Mouse (Mus musculus) embryonic facial prominence, embryonic 10.5 days (tissue): ENCODE results near the gene Ap1s3. TPM values are rescaled to one million over a fixed set of nuclear protein-coding genes. Genes with fewer than 3 reads are reported as not detected.

Experiments used
- DNase-seq: peaks from one replicate; pipeline ENCODE4 v3.0.0-alpha.2; 2017; ENCODE audit warnings: low spot score
- H3K27ac ChIP-seq: fragments of 300-500 bp; sonication (generic); replicated peaks from 2 replicates; pipeline ENCODE4 v1.5.1; 2016; ENCODE audit warnings: mild to moderate bottlenecking
- H3K27me3 ChIP-seq: fragments of 300-500 bp; sonication (generic); replicated peaks from 2 replicates; pipeline ENCODE4 v1.6.1; 2016; ENCODE audit warnings: low read depth, mild to moderate bottlenecking; ENCODE audit not compliant: poor library complexity, severe bottlenecking
- H3K36me3 ChIP-seq: fragments of 300-500 bp; sonication (generic); replicated peaks from 2 replicates; pipeline ENCODE4 v1.6.1; 2016; ENCODE audit warnings: mild to moderate bottlenecking, moderate library complexity
- H3K4me1 ChIP-seq: fragments of 300-500 bp; sonication (generic); 2 replicates; pipeline ENCODE4 v1.6.1; 2016
- H3K4me3 ChIP-seq: fragments of 300-500 bp; sonication (generic); 2 replicates; pipeline ENCODE4 v1.5.1; 2016; ENCODE audit warnings: mild to moderate bottlenecking, moderate library complexity
- H3K9me3 ChIP-seq: fragments of 300-500 bp; sonication (generic); 2 replicates; pipeline ENCODE4 v1.6.1; 2016; ENCODE audit warnings: mild to moderate bottlenecking
- WGBS: fragments of 180-500 bp; shearing (Covaris S2); methylation state at CpG from one replicate; pipeline ENCODE4 v1.1.7; 2016; 5-methylcytosine and 5-hydroxymethylcytosine counted together
- polyA plus RNA-seq: library from polyadenylated mRNA; unstranded; fragments of >200 nt; fragmentation: Nextera tagmentation; extraction: Ambion mirVana; gene quantifications from 2 replicates; pipeline ENCODE4 v1.2.1, GENCODE M21; 2016

Gene Ap1s3
- polyA plus RNA-seq, 1 experiment from 2014 or later = 0.24 TPM

GRCm38 (mm10) chr1:79655819-79656555, 15.8 kb downstream of the Ap1s3 start:
- Histone ChIP-seq H3K4me1 (no peaks in the 10 kb centered on the region), H3K4me3 (no peak overlapping the region), H3K36me3 (no peaks in the 10 kb centered on the region), H3K27me3 (no peaks in the 10 kb centered on the region), H3K27ac (no peak overlapping the region), H3K9me3 (no peaks in the 10 kb centered on the region)
- DNase-seq = no peak
- WGBS = 79% methylated on average over 4 of the region's 4 CpGs

GRCm38 (mm10) chr1:79654948-79655347, 16.8 kb downstream of the Ap1s3 start:
- Histone ChIP-seq H3K36me3 (no peaks in the 10 kb centered on the region), H3K9me3 (no peaks in the 10 kb centered on the region), H3K4me1 (no peaks in the 10 kb centered on the region), H3K27me3 (no peaks in the 10 kb centered on the region), H3K27ac (no peak overlapping the region), H3K4me3 (no peak overlapping the region)
- WGBS = 96% methylated on average over 2 of the region's 2 CpGs
- no peak for DNase-seq

GRCm38 (mm10) chr1:79643411-79644110, 28.2 kb downstream of the Ap1s3 start:
- no peak for DNase-seq
- no peak overlapping the region for H3K27ac ChIP-seq
- H3K4me3 ChIP-seq = no peak overlapping the region
- H3K9me3 ChIP-seq = no peaks in the 10 kb centered on the region
- H3K4me1 ChIP-seq = peaks cover 5% of the 10 kb centered on the region
- 85% methylated on average over 6 of the region's 6 CpGs for WGBS
- no peaks in the 10 kb centered on the region for H3K36me3 ChIP-seq
- no peaks in the 10 kb centered on the region for H3K27me3 ChIP-seq

GRCm38 (mm10) chr1:79642680-79643079, 29.1 kb downstream of the Ap1s3 start:
- H3K9me3 ChIP-seq = no peaks in the 10 kb centered on the region
- no peaks in the 10 kb centered on the region for H3K27me3 ChIP-seq
- no peak for DNase-seq
- H3K27ac ChIP-seq = no peak overlapping the region
- no peak overlapping the region for H3K4me3 ChIP-seq
- WGBS = 91% methylated on average over 3 of the region's 3 CpGs
- peaks cover 5% of the 10 kb centered on the region for H3K4me1 ChIP-seq
- no peaks in the 10 kb centered on the region for H3K36me3 ChIP-seq

GRCm38 (mm10) chr1:79641355-79641754, 30.4 kb downstream of the Ap1s3 start:
- DNase-seq = no peak
- Histone ChIP-seq H3K36me3 (no peaks in the 10 kb centered on the region), H3K4me1 (peaks cover 5% of the 10 kb centered on the region), H3K9me3 (no peaks in the 10 kb centered on the region), H3K4me3 (no peak overlapping the region), H3K27ac (no peak overlapping the region), H3K27me3 (no peaks in the 10 kb centered on the region)
- WGBS = 89% methylated on average over 6 of the region's 6 CpGs

- Histone ChIP-seq H3K4me1 (peaks cover 5% of the 10 kb centered on the region), H3K4me3 (no peak overlapping the region), H3K27ac (no peak overlapping the region), H3K9me3 (no peaks in the 10 kb centered on the region), H3K36me3 (no peaks in the 10 kb centered on the region), H3K27me3 (no peaks in the 10 kb centered on the region)
- 80% methylated on average over 7 of the region's 7 CpGs for WGBS
- peak; percentile 66 for DNase-seq
Observed at GRCm38 (mm10) chr1:79640151-79640550, 31.6 kb downstream of the Ap1s3 start.

- Histone ChIP-seq H3K4me1 (peaks cover 5% of the 10 kb centered on the region), H3K27me3 (no peaks in the 10 kb centered on the region), H3K27ac (no peak overlapping the region), H3K4me3 (no peak overlapping the region), H3K36me3 (no peaks in the 10 kb centered on the region), H3K9me3 (no peaks in the 10 kb centered on the region)
- WGBS = 71% methylated on average over 5 of the region's 5 CpGs
- DNase-seq = no peak
Observed at GRCm38 (mm10) chr1:79639683-79640082, 32.1 kb downstream of the Ap1s3 start.

GRCm38 (mm10) chr1:79639107-79639506, 32.7 kb downstream of the Ap1s3 start:
- Histone ChIP-seq H3K27me3 (no peaks in the 10 kb centered on the region), H3K9me3 (no peaks in the 10 kb centered on the region), H3K36me3 (no peaks in the 10 kb centered on the region), H3K27ac (no peak overlapping the region), H3K4me3 (no peak overlapping the region), H3K4me1 (peaks cover 5% of the 10 kb centered on the region)
- DNase-seq = no peak
- WGBS = 94% methylated on average over 6 of the region's 6 CpGs

GRCm38 (mm10) chr1:79637768-79638167, 34.0 kb downstream of the Ap1s3 start:
- no peak overlapping the region for H3K27ac ChIP-seq
- no peak for DNase-seq
- 90% methylated on average over 2 of the region's 2 CpGs for WGBS
- H3K36me3 ChIP-seq = no peaks in the 10 kb centered on the region
- H3K9me3 ChIP-seq = no peaks in the 10 kb centered on the region
- H3K27me3 ChIP-seq = no peaks in the 10 kb centered on the region
- H3K4me1 ChIP-seq = peaks cover 5% of the 10 kb centered on the region
- no peak overlapping the region for H3K4me3 ChIP-seq

- Histone ChIP-seq H3K4me1 (no peaks in the 10 kb centered on the region), H3K9me3 (no peaks in the 10 kb centered on the region), H3K27me3 (no peaks in the 10 kb centered on the region), H3K27ac (no peak overlapping the region), H3K36me3 (no peaks in the 10 kb centered on the region), H3K4me3 (no peak overlapping the region)
- no peak for DNase-seq
- WGBS = 87% methylated on average over 4 of the region's 4 CpGs
Observed at GRCm38 (mm10) chr1:79631521-79631920, 40.3 kb downstream of the Ap1s3 start.

- H3K27ac ChIP-seq = no peak overlapping the region
- no peak overlapping the region for H3K4me3 ChIP-seq
- no peaks in the 10 kb centered on the region for H3K4me1 ChIP-seq
- DNase-seq = no peak
- H3K27me3 ChIP-seq = no peaks in the 10 kb centered on the region
- H3K36me3 ChIP-seq = no peaks in the 10 kb centered on the region
- no peaks in the 10 kb centered on the region for H3K9me3 ChIP-seq
- WGBS = 89% methylated on average over 5 of the region's 5 CpGs
Observed at GRCm38 (mm10) chr1:79629726-79630125, 42.0 kb downstream of the Ap1s3 start.

- DNase-seq = peak; percentile 19
Observed at GRCm38 (mm10) chr1:79626140-79626539, 45.6 kb downstream of the Ap1s3 start.

GRCm38 (mm10) chr1:79619434-79619833, 52.3 kb downstream of the Ap1s3 start:
- Histone ChIP-seq H3K36me3 (peaks cover 11% of the 10 kb centered on the region), H3K27ac (no peak overlapping the region), H3K27me3 (no peaks in the 10 kb centered on the region), H3K4me3 (no peak overlapping the region), H3K9me3 (peaks cover 8% of the 10 kb centered on the region), H3K4me1 (no peaks in the 10 kb centered on the region)
- WGBS = 76% methylated on average over 2 of the region's 2 CpGs
- DNase-seq = no peak

More at GRCm38 (mm10) chr1:79626140-79626539, 45.6 kb downstream of the Ap1s3 start:
- H3K27ac ChIP-seq = no peak overlapping the region
- H3K4me3 ChIP-seq = no peak overlapping the region
- WGBS = 60% methylated on average over 4 of the region's 4 CpGs
- H3K4me1 ChIP-seq = no peaks in the 10 kb centered on the region
- H3K36me3 ChIP-seq = 0 out of 2 replicates have a peak, but pooled peaks cover 5% of the 10 kb centered on the region
- no peaks in the 10 kb centered on the region for H3K27me3 ChIP-seq
- H3K9me3 ChIP-seq = no peaks in the 10 kb centered on the region
